Mouse (Mus musculus) liver, postnatal 0 days (tissue): ENCODE results near the gene Sppl2a.

Experiments
- CTCF ChIP-seq: sonication (generic); IDR thresholded peaks from 2 replicates; pipeline ENCODE4 v1.5.1; 2016; ENCODE audit warnings: antibody characterized with exemption, low read depth
- EP300 ChIP-seq: IDR thresholded peaks from 2 replicates; pipeline ENCODE4 v1.6.1; 2016; ENCODE audit warnings: antibody characterized with exemption, low read depth, mild to moderate bottlenecking

GRCm38 (mm10) chr2:126943211-126943610, 10.2 kb upstream of the Sppl2a start:
- TF ChIP-seq CTCF (no peak), EP300 (no peak)
